Mouse (Mus musculus): ENCODE measurements around the gene Pde4b.

Pde4b gene

GRCm38 (mm10) chr4:102408938-102409337, 321.6 kb downstream of the Pde4b start:
- no peak for DNase-seq

GRCm38 (mm10) chr4:102413101-102413500, 325.8 kb downstream of the Pde4b start:
- DNase-seq: no peak

- no peak for DNase-seq
Measured at GRCm38 (mm10) chr4:102413794-102414193, 326.5 kb downstream of the Pde4b start.

- no peak for DNase-seq
Measured at GRCm38 (mm10) chr4:102414610-102415009, 327.3 kb downstream of the Pde4b start.

GRCm38 (mm10) chr4:102420794-102421397, 333.6 kb downstream of the Pde4b start:
- DNase-seq: no peak

- DNase-seq: peak; percentile 50
Measured at GRCm38 (mm10) chr4:102421398-102421859, 334.1 kb downstream of the Pde4b start.

GRCm38 (mm10) chr4:102424104-102424503, 336.8 kb downstream of the Pde4b start:
- DNase-seq: no peak

DNA sequence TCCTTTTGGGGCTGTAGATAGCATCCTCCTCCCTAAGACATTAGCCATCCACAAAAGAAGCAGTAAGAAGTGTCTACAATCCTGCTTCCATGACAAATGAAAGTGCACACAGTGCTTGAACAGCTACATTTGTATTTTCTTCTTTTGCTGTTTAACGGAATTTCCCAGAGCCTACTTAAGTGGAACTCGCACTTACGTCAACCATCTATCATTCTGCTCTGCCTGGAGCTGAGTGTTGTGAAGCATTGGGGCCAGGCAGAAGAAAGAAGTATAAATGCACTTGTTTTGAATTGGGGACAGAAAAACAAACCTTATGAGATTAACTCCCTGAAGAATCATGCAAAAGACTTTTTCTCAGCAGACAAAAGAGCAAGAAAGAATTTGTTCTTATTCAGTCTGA, 338.1 kb downstream of the Pde4b start:
- no peak for DNase-seq

DNA sequence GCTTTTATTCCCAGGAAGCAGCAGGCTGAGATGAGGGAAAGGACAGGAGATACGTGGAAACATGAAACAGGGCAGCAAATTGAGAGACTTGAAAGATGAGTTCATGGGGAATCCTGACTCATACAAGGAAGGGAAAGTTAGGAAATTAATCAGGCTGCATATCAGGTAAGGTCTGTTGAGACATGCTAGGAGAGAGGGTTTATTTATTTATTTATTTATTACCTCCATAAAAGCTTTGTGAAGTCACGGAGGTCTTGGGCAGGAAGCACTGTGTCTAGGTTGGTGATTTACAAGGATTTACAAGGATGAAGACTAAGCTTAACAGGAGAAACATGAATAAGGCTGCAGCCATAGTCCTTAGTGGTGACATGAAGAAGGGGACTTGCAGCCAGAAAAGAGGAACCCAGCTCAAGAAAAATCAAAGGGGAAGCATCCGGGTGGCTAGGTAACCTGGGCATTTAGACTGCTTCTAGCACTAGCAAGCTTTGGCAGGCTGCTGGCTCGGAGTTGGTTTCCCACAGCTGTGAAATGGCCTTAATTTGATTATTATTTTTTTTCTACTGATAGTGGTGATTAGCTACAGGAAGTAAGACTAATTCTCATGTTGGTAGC, 342.5 kb downstream of the Pde4b start:
- no peak for DNase-seq

DNA sequence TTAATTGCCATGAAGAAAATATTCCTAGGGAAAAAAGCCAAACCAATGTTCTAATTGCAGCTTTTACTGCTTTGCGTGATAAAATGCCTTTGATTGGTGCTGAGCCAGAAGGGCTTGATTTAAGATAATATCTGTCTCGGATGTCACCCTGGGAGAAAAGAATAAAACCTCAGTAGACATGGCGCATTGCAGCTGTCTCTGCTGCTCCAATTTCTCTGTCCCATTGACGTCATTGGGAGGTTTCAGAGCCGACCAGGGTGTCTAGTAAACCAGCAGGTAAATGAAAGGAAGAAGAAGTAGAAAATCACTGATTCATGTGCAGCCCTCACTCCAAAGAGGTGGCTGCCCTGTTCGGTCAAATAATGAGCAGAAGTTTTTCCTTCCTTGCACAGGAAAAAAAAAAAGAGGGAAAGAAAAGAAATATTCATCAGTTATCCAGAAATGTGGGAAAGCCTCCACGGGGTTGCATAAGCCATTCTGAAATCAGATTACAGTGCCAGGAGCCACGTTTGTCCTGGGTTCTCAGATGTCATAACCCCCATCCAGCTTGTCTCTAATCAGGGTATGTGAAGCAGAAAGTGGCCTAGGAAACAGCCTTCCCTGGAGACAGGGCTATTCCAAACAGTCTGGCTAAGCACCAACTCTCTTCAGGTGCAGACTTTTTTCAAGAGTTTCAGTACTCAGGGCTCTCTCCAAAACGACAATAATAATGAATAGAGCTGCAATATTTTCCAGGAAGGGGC, 344.9 kb downstream of the Pde4b start:
- DNase-seq: no peak

DNA sequence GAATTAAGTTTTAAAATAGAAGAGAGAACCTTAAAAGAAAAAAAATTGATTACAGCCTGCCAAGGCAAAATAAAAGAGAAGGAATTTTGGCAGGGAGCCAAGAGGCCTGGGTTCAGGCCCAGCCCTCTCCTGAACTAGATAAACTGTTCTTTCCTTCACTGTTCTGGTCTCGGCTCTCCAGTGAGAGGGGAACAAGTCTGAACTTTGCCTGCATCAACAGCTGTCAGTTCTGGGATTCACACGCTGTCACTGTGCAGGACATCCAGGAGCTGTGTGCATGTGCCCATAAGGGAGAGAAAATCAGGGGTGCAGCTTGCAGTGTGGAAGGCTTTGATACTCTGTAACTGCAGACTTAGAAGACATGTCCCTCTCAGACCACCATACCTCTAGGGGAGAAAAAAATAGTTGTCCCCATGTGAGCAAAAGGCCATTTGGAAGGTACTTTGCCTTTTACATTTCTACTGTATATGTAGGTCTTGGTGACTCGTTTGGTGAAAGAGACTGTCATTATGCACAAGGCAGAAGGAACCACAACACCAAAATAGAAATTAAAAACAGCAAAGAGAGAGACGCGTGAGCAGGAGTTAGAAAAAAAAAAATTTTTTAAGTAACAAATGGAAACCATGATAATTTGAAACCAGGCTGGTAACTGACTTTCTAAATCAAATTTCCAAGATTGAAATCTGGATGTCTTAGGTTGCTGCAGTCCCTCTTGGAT, 352.2 kb downstream of the Pde4b start:
- peak; percentile 27 for DNase-seq

DNA sequence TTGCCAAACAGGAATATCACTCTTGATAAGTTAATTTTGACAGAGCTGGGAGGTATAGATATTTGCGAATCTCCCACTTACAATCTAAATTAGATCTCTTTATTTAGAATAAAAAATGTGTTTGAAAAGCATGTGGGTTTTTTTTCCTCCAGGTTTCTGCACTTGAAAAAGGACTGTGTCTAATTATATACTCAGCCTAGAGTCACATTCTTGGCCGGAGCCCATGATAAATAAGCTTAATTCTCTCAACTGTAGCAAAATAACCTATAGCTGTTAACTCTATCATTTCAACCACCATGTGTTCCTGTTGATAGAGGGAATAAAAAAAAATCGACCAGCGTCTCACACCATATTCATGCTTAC, 352.8 kb downstream of the Pde4b start:
- DNase-seq: no peak

DNA sequence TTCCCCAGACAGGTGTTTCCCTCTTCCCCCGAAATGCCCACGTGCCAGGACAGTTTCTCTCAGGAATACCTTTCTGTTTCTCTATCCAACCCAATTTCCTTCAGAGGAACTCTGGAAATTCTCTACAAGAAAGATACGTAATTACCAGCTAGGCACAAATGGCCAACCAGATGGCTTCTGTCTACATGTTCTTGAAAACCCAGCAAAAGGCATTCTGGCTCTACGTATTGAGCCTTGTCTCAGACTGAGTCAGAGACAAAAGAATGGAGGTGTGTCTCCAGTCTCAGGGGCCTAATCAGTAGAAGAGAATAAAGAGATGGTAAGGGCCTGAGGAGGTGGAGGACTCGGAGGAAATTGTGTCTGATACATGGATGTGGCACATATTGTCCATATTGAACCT, 356.2 kb downstream of the Pde4b start:
- no peak for DNase-seq

DNA sequence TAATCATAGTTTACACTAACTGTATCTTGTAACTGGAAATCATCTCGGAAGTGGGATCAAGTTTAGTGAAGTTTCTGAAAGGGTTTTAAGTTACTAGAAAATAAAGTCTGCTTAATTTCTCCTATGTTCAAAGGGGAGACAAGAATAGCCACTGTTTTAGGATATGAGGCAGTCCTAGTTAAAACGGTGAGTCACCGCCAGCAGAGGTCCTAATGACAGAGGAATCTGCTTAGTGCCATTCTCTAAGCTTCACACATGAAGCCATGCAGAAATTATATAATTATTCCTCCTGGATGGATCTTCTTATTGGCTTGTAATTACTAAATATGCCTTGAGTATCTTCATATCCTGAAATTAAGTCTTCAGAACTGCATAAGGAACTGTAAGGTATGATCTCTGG, 357.2 kb downstream of the Pde4b start:
- no peak for DNase-seq

GRCm38 (mm10) chr4:102446160-102446945, 359.0 kb downstream of the Pde4b start:
- no peak for DNase-seq

- no peak for DNase-seq
Measured at GRCm38 (mm10) chr4:102456426-102456825, 369.1 kb downstream of the Pde4b start.

- DNase-seq: no peak
Measured at GRCm38 (mm10) chr4:102459216-102459999, 372.1 kb downstream of the Pde4b start.

- DNase-seq: no peak
Measured at GRCm38 (mm10) chr4:102478104-102478503, 390.8 kb downstream of the Pde4b start.

- DNase-seq: no peak
Measured at GRCm38 (mm10) chr4:102478860-102479259, 391.5 kb downstream of the Pde4b start.

- DNase-seq: peak; percentile 36
Measured at GRCm38 (mm10) chr4:102480830-102481484, 393.6 kb downstream of the Pde4b start.

DNA sequence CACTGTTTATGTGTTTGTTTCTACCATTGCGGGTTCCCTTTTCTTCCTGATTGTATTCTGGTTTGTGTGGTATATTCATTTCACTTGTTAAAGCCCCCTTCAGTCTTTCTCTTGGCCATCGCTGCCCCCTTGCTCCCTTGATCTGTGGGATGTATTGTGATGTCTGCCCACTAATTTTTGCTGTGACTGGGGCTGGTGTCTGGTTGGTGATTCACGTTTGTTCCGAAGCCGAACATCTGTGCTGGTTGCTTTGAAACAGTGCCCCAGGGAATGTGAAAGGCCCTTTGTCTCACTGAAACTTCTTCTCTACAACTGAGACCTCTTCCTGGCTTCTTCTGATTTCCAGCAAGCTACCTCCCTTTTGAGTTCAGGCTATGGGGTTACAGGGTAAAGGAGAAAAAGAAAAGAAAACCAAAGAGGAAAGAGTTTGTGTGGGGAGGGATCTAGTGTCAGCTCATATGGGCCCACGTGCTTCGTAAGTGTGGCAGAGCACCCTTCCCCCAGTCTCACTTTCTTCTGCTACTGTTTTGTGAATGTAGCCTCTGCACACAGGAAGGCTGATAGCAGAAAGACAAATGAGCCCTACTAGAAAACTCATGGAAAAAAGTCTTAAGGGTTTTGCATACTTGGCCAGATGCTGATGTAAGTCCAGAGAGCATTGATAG, 396.1 kb downstream of the Pde4b start:
- no peak for DNase-seq
